Mouse (Mus musculus): ENCODE results near the gene Dtd1. TPM values are rescaled to one million over a fixed set of nuclear protein-coding genes. Genes with fewer than 3 reads are reported as not detected.
"Not testable (repeated sequence)": the region's sequence is repeated elsewhere in the genome, so short reads cannot be mapped to it uniquely, and the experiment has no call there.

Dtd1 gene
- 54.3 and 56.6 TPM in 2 replicates for total RNA-seq (2017)

DNA sequence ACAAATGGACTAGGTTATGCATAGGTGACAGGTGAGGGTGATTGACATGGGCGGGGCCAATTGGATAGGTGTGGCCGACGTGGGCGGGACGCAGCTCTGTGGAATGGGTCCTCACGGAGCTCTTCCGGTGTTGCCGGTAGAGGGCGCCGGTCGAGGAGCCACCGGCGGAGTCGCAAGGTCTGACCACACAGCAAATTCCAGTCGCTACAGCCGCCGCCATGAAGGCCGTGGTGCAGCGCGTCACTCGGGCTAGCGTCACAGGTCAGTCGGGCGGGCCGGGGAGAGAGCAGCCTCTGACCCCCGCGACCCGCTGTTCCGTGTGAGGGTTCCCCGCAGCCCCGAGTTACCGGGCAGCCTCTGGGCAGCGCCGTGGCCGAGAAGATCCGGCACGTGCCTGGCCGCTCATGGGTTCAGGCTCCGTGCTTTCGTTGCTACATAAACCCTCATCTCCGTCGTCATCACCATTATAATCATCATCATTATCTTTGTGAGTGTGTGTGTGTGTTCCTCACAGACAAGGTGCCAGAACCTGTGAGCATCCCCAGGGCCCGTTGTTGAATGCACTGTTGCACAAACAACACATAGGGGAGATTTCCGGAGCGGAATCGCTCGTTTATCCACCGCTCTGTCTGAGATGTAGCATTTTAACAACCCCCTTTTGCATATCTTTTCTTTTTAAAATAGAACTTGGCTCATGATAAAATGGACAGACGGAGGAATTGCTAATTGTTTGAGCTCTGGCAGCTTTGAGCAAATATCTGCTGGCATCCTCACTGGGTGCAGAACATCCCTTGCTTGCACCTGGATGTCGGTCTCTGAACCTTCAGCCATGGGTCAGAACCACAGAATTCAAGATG is at the start of gene Dtd1:
Gene Dtd1 (plus strand): TSS at position 67 of the 857 bp plus-strand sequence.
- ATAC-seq (replicated peaks; ENCODE audit: low read depth, poor library complexity, severe bottlenecking) = peak; percentile 99

DNA sequence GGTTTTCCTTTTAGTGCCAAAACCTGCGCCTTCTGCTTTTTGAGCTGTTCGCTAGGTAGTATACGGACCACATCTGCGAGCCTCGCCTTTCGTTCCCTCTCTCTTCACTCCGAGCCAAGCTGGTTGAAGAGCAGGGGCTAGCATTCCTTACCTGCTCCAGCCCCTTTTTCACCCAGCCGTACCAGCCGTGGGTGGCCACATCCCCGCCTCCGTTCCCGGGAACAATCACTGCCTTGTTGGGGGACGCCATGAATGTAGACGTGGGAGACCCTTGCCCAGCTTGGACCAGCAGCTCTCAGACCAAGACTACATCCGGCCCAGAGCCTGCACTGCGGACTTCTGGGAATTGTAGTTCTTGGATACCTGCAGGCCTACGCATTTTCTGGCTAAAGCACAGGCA is 49.2 kb upstream of the Dtd1 start, which contains the start of gene Rbbp9:
Gene Rbbp9 (minus strand): TSS at position 341 of the 400 bp plus-strand sequence.
- ATAC-seq (replicated peaks; ENCODE audit: low read depth, poor library complexity, severe bottlenecking) = peak; percentile 90

DNA sequence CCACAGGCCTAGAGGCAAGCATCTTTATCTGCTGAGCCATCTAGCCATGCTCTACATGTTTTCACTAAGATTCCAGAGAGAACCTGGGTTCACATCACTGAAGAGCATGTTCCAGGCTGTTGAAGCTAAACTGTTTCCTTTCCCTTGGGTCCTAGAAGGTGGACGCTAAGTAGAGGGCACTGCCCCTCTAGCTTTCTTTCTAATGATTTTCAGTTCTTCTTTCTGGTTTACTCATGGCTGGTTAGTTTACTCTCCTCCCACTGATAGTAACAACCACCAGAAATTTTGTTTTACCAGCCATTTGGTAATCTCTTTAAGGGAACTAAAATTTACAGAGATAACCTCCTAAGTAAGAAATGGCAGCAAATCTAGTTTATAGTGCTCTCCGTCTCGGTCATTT is 45.8 kb upstream of the Dtd1 start:
- no peak for ATAC-seq (replicated peaks; ENCODE audit: low read depth, poor library complexity, severe bottlenecking)

DNA sequence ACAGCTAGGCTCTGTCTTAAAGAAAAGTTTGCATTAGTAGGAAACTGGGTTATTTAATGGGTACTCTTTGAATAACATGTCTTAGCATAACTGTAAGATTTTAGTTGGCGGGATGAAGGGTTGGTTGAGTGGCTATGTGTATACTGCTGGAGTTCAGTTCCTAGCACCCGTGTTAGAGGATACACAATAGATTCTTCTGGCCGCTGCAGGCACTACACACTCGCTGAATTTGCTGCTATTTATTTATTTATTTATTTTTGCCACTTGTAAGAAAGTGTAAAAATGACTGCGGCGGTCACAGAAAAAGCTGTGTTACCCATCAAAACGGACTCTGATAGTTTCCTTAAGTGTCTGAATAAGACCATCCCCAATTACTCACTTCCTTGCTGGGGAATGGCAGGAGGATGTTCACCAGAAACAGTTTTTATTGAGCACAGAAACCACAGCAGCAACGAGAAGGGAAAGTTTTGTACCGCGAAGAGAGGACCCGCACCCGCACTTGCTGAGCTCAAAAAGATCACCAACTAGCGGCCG is 44.3 kb upstream of the Dtd1 start:
- peak; percentile 24 for ATAC-seq (replicated peaks; ENCODE audit: low read depth, poor library complexity, severe bottlenecking)

DNA sequence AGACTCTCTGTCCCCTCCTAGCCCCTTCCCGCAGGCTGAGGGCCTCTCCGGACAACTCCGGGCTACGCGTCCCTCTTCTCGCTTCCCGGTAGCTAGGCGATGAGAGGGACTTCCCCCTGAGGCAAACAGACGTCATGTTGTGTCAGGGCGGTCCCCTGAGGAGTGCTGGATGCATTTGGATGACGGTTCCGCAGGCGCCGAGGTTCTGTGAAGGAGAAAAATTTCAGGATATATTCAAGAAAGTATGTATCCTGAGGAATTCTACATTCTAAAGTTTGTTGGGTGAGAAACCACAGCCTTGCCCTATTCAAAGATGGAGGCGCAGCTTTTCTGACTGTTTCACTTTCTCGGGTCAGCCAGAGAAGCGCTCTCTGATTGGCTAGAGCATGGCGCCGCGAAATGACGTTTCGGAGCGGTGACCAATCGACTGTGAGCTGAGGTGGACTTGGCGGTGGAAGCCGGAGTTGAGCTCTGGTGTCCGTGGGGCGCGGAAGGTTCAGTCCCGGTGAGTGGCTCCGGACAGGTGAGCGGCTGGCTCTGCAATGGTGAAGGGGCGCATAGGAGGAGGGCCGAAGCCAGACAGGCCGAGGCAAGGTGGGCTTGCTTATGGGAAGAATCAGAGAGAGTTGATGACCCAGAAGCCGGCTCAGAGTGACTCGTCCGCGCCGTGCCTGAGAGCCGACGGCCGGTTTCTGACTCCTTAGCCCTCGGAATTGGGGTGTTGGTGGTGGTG is 43.7 kb upstream of the Dtd1 start, which contains the start of gene Sec23b:
Gene Sec23b (plus strand): TSS at position 410 of the 733 bp plus-strand sequence.
- ATAC-seq (replicated peaks; ENCODE audit: low read depth, poor library complexity, severe bottlenecking) = peak; percentile 96

DNA sequence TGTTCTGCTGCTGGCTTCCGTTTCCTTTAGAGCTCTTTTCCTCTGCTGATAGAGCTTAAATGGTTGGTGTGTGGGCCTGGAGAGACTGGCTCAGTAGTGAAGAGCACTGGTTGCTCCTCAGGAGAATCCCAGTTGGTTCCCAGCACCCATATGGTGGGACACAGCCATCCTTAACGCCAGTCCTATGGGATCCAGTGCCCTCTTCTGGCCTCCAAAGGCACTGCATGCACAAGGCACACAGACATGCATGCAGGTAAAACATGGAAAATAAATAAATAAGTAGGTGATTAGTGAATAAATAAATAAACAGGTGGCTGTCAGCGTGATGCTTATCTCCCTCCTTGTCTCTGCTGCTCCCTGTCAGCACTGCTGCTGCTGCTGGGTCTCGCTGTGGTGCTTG is 11.0 kb upstream of the Dtd1 start:
- ATAC-seq (replicated peaks; ENCODE audit: low read depth, poor library complexity, severe bottlenecking) = 0 out of 2 replicates have a peak, but pooled peaks have one; percentile 50

DNA sequence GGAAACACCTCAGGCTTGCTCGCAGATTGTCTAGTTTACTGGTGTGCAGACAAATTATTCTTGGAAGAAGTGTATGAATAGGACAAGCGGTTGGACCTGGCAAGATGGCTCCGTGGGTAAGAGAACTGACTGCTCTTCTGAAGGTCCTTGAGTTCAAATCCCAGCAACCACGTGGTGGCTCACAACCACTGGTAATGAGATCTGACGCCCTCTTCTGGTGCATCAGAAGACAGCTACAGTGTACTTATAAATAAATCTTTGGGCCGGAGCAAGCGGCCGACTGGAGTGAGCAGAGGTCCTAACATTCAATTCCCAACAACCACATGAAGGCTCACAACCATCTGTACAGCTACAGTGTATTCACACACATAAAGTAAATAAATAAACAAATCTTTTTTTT is 6.7 kb upstream of the Dtd1 start:
- not testable (repeated sequence) for ATAC-seq (replicated peaks; ENCODE audit: low read depth, poor library complexity, severe bottlenecking)

DNA sequence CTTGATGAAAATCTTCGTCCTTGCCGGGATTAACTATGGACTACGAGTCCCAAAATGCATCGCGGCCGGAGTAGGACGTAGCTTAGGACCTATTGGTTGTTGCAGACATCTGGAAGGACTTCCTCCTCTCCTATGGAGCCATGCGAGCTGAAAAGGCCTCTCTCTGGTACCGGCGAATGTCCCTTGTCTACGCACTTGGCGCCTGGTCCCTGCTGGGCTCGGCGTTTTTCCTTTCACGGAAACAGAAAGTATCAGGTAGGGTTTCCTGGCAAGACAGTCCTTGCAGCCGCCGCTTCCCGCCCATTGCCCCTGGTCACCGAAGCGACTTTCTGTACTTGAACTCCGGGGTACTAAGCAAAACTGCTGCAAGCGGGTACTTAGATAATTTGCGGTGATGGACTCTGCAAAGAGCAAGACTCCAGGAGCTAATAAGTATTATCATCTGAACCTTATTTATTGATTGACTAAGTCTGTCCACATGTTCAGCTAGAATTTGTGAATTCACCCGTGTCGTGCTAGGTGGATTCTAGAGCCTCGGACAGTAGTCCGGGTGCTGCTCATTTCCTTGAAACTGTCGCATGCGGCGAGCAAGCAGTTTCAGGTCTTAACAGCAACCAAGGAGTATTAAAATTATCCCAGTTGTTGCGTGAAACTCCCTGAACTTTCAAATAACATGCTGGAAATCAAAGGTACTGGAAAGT is 5.6 kb upstream of the Dtd1 start, which contains the start of gene Smim26:
Gene Smim26 (plus strand): TSS at position 104 of the 701 bp plus-strand sequence.
- peak; percentile 99 for ATAC-seq (replicated peaks; ENCODE audit: low read depth, poor library complexity, severe bottlenecking)

DNA sequence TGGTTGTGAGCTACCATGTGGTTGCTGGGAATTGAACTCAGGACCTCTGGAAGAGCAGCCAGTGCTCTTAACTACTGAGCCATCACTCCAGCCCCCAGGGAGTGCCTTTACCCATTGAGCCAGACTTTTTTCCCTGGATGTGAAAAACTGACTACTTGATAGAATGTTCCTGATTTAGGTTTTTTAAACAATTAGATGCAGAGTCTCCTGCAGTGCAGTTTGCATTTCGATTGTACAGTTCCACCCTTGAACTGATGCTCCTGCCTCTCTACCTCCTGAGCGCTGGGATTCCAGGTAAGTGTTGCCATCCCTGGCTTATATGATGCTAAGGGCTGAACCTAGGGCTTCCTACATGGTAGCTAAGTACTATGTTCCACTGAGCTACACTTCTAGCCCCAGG is 1.7 kb upstream of the Dtd1 start:
- ATAC-seq (replicated peaks; ENCODE audit: low read depth, poor library complexity, severe bottlenecking) = no peak

DNA sequence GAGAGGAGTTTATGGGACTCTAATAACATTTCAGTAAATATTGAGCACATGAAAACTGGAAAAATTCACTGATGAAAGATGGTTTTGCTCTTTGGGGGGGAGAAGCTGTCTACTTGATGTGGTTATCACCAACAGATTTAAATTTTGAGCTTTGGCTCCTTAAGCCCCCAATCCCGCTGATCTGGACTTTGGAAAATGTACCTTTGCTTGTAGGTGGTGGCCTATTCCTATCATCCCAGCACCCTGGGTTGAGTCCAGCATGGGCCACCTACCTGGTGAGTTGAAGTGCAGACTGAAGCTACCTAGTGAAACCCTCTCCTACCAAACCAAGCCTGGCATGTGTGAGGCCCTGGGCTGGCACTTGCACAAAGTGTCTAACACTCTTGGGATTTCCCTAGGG is 1.9 kb downstream of the Dtd1 start:
- ATAC-seq (replicated peaks; ENCODE audit: low read depth, poor library complexity, severe bottlenecking) = no peak

DNA sequence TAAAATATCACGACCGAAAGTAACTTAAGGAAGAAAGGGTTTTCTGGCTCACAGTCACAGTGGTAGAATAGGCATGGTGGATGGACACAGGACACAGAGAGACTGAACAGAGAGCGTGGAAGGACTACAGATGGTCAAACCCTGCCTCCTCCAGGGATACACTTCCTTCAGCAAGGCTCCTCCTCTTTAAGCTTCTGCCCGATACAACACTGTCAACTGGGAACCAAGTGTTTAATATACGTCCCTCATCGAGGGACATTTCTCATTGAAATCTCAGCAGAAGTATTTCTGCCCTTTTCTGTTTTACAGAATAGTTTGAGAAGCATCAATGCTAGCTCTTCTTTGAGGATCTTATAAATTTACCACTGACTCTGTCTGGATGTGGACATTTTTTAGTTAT is 14.3 kb downstream of the Dtd1 start:
- ATAC-seq (replicated peaks; ENCODE audit: low read depth, poor library complexity, severe bottlenecking) = no peak

DNA sequence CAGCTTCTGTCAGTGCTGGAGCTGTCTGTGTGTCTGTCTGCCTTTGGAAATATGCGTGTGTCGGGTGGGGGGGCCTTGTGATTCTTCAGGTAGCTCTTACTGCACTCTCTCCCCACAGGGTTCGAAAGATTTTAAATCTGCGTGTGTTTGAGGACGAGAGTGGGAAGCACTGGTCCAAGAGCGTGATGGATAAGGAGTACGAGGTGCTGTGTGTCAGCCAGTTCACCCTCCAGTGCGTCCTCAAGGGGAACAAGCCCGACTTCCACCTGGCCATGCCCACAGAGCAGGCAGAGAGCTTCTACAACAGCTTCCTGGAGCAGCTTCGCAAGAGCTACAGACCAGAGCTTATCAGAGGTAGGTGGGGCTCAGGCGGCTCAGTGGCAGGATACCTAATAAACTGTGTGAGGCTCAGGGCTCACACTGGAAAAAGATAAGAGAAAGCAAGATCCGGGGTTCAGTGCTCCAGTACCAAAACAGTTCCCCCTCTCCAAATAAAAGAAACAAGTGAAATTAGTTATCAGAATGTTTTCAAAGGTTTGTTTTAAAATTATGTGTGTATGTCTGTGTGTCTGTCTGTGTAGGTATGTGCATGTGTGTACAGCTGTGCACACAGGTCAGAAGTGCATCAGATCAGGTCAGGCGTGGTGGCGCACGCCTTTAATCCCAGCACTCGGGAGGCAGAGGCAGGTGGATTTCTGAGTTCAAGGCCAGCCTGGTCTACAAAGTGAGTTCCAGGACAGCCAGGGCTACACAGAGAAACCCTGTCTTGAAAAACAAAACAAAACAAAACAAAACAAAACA is 17.6 kb downstream of the Dtd1 start:
- ATAC-seq (replicated peaks; ENCODE audit: low read depth, poor library complexity, severe bottlenecking) = peak; percentile 52; the same call in 1 of the 2 replicates

DNA sequence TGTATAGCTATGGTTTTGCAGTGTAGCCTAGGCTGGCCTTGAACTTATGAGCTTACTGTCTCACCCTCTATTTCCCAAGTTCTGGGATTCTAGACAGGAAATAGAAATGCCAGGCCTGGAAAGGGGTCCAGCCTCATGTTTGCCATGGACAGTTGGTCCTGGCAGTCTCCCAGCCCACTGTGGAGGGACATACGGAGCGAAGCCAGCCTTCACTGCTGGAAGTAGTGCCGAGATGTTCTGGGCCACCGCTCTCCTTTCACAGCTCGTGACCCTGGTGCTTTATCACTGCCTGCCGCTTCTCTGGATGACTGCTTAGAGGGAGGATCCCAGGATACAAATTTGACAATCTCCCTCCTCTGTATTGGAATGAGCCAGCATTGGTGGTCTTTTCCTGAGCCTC is 21.8 kb downstream of the Dtd1 start:
- no peak for ATAC-seq (replicated peaks; ENCODE audit: low read depth, poor library complexity, severe bottlenecking)

DNA sequence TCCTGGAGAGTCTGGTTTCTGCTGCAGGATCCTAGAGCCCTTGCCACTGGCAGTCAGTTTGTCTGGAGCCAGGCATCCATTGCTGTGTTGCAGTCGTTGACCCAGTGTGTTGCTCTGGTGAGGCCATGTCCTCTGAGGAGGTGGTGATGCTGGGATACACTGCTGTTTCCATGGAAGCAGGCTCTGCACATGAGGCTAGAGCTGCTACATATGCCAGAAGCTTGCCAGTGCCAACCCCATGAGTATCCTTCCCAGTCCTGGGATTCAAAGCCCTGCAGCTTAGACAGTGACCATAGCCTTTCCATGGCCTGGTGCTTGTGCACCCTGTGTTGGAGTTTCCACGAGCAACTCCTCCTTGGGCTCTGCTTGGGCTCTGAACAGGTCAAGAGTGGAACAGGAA is 33.9 kb downstream of the Dtd1 start:
- no peak for ATAC-seq (replicated peaks; ENCODE audit: low read depth, poor library complexity, severe bottlenecking)

DNA sequence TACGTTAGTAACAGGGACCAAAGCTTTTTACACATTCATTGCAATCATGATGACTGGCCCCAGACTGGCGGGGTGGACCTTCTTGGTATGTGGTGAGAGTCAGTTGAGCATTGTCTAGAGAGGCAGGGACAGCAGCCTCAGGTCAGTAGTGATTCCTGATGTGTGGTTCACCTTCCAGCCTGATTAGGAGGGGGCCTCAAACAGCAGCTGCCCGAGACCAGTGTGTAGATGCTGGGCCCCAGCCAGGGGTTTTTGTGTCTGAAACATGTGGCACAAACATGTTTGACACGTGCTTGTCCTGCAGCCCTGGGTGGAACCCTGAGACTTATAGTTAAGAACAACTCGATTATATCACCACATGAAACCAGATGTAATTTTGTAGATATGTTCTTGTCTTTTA is 34.5 kb downstream of the Dtd1 start:
- no peak for ATAC-seq (replicated peaks; ENCODE audit: low read depth, poor library complexity, severe bottlenecking)

DNA sequence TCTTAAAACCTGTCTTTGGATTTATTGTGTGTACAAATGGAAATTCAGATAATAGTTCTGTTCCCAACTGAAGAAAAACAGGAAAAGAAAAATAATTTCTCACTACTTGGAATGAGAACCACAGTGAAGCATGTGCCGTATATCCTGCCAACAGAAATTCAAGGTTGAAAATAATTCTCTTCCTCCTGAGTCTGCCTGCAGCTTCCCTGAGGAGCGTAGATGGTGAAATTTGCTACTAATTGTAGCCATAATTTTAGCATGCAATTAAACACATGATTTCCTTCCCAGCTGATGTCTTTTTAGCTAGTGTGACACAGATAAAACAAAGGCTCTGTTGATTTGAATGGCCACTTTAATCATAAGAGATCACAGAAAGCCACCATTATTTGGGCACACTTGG is 35.0 kb downstream of the Dtd1 start:
- no peak for ATAC-seq (replicated peaks; ENCODE audit: low read depth, poor library complexity, severe bottlenecking)

DNA sequence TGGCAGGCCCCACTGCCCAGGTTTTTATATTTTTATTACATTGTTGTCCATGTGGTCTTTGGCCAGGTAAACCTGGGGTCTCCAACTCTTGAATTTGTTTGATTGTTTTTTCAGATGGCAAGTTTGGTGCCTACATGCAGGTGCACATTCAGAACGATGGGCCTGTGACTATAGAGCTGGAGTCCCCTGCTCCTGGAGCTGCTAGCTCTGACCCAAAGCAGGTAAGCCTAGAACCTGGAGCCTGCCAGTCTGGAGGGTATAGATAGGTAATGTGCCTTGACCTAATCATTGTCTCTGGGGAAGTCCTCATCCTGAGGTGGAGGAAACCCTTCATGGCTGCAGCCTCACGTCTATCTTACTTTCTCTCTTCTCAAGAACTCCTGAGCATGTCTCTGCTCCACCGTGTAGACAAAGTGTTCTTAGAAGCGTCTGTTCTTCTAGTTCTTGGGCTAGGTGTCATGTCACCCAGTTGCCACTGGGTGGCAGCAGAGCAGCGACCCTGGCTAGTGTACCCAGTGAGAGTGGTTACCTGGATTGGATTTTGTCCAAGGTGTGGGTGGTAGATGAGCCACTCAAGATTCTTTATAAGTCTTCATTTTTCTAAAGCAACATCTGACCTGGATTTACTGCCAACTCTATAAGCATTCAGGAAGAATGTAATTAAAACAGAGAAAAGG is 36.1 kb downstream of the Dtd1 start:
- ATAC-seq (replicated peaks; ENCODE audit: low read depth, poor library complexity, severe bottlenecking) = peak; percentile 85

DNA sequence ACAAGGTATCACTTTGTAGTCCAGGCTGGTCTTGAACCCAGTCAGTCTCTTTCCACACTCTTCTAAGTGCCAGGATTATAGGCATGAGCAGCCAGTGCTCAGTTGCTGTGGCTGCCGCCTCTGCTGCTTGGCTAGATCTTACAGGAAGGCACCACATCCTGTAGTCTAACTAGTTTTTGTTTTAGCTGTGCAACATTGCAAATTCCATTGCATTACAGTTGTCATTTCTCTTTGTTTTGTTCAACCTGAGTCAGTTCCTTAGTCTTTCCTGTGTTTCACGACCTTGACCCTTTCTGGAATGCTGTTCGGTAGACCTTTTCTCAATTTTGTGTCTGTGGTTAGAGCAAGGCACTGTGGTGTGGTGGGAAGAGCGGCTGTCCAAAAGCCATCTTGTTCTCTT is 37.5 kb downstream of the Dtd1 start:
- ATAC-seq (replicated peaks; ENCODE audit: low read depth, poor library complexity, severe bottlenecking) = no peak

All from common myeloid progenitor, adult 5-6 weeks (primary cell).